Mouse (Mus musculus) intestine, embryonic 14.5 days (tissue): ENCODE measurements around the gene Tulp1. TPM values are rescaled to one million over a fixed set of nuclear protein-coding genes. Genes with fewer than 3 reads are reported as not detected.
"Not testable (repeated sequence)": the region's sequence is repeated elsewhere in the genome, so short reads cannot be mapped to it uniquely, and the experiment has no call there.

ENCODE experiments used
- ATAC-seq: fragments of 200-750 bp; cut with Nextera tagmentation; replicated peaks from 2 replicates; pipeline ENCODE4 v1.8.0; 2017; ENCODE audit warnings: low read depth, moderate number of reproducible peaks, moderate TSS enrichment, moderate library complexity; ENCODE audit not compliant: low FRiP score, low TSS enrichment
- DNase-seq: peaks from one replicate; pipeline ENCODE4 v3.0.0-alpha.2; 2018; ENCODE audit warnings: low spot score
- H3K27ac ChIP-seq: fragments of 300-500 bp; sonication (generic); 2 replicates; pipeline ENCODE4 v1.5.1; 2014; ENCODE audit warnings: low read depth, mild to moderate bottlenecking, control low read depth
- H3K27me3 ChIP-seq: fragments of 300-500 bp; sonication (generic); replicated peaks from 2 replicates; pipeline ENCODE4 v1.6.1; 2014; ENCODE audit warnings: low read length, control low read depth; ENCODE audit not compliant: control insufficient read depth, insufficient read depth
- H3K36me3 ChIP-seq: fragments of 300-500 bp; sonication (generic); 2 replicates; pipeline ENCODE4 v1.6.1; 2014; ENCODE audit warnings: low read length, control low read depth; ENCODE audit not compliant: control insufficient read depth, insufficient read depth
- H3K4me1 ChIP-seq: fragments of 300-500 bp; sonication (generic); replicated peaks from 2 replicates; pipeline ENCODE4 v1.6.1; 2014; ENCODE audit warnings: low read length, control low read depth, mixed read lengths; ENCODE audit not compliant: control insufficient read depth, insufficient read depth
- H3K4me2 ChIP-seq: fragments of 300-500 bp; sonication (generic); 2 replicates; pipeline ENCODE4 v1.6.1; 2014; ENCODE audit warnings: low read length
- H3K4me3 ChIP-seq: fragments of 300-500 bp; sonication (generic); 2 replicates; pipeline ENCODE4 v1.5.1; 2014; ENCODE audit warnings: low read depth, low read length, control low read depth, mixed read lengths
- H3K9ac ChIP-seq: fragments of 300-500 bp; sonication (generic); 2 replicates; pipeline ENCODE4 v1.6.1; 2014; ENCODE audit warnings: mild to moderate bottlenecking, low read length
- H3K9me3 ChIP-seq: fragments of 300-500 bp; sonication (generic); 2 replicates; pipeline ENCODE4 v1.6.1; 2016; ENCODE audit warnings: low read length, control low read depth; ENCODE audit not compliant: control insufficient read depth
- whole genome bisulfite sequencing: fragments of 180-500 bp; shearing (Covaris S2); extraction: QIAGEN DNeasy Blood & Tissue Kit; methylation state at CpG from one replicate; pipeline ENCODE4 v1.1.7; 2014; 5-methylcytosine and 5-hydroxymethylcytosine counted together
- polyA plus RNA-seq: library from polyadenylated mRNA; unstranded; fragments of >200 nt; fragmentation: Nextera tagmentation; extraction: Ambion mirVana; gene quantifications from 2 replicates; pipeline ENCODE4 v1.2.1, GENCODE M21; 2014

Gene Tulp1
- polyA plus RNA-seq = 3.7 and 4.0 TPM in 2 replicates

- Histone ChIP-seq H3K4me3 (peak within 1 kb of the TSS; percentile 22), H3K9me3 (no peaks in the 10 kb centered on the region), H3K27me3 (peaks cover 36% of the 10 kb centered on the region), H3K9ac (0 out of 2 replicates have a peak within 1 kb of the TSS, but pooled peaks have one; percentile 29), H3K27ac (no peak within 1 kb of the TSS), H3K36me3 (no peaks in the 10 kb centered on the region), H3K4me2 (peak within 1 kb of the TSS; percentile 44), H3K4me1 (peaks cover 15% of the 10 kb centered on the region; the same call in 1 of the 2 replicates)
- ATAC-seq (no peak), DNase-seq (no peak)
- WGBS = 35% methylated on average over 8 of the region's 8 CpGs
These were observed at the start of gene Tulp1 for GRCm38 (mm10) chr17:28365122-28365521. Tulp1 (minus strand) TSS chr17:28365222.

- ATAC-seq (no peak), DNase-seq (no peak)
- Histone ChIP-seq H3K4me3 (no peak overlapping the region), H3K4me2 (no peak overlapping the region), H3K27me3 (no peaks in the 10 kb centered on the region), H3K9ac (no peak overlapping the region), H3K9me3 (no peaks in the 10 kb centered on the region), H3K27ac (no peak overlapping the region), H3K4me1 (0 out of 2 replicates have a peak, but pooled peaks cover 5% of the 10 kb centered on the region), H3K36me3 (peaks cover 10% of the 10 kb centered on the region; the same call in 1 of the 2 replicates)
- WGBS = 83% methylated on average over 10 of the region's 10 CpGs
These were observed 46.4 kb upstream of the Tulp1 start for GRCm38 (mm10) chr17:28411381-28411960.

GRCm38 (mm10) chr17:28410731-28411130 lies 45.7 kb upstream of the Tulp1 start:
- no peak for DNase-seq
- ATAC-seq = no peak
- Histone ChIP-seq H3K4me1 (0 out of 2 replicates have a peak, but pooled peaks cover 5% of the 10 kb centered on the region), H3K27ac (no peak overlapping the region), H3K4me3 (no peak overlapping the region), H3K9me3 (no peaks in the 10 kb centered on the region), H3K4me2 (no peak overlapping the region), H3K36me3 (peaks cover 16% of the 10 kb centered on the region), H3K27me3 (no peaks in the 10 kb centered on the region), H3K9ac (no peak overlapping the region)
- 84% methylated on average over 4 of the region's 4 CpGs for WGBS

GRCm38 (mm10) chr17:28408251-28408918 lies 43.4 kb upstream of the Tulp1 start:
- Histone ChIP-seq H3K9ac (no peak overlapping the region), H3K36me3 (peaks cover 21% of the 10 kb centered on the region), H3K27me3 (no peaks in the 10 kb centered on the region), H3K9me3 (no peaks in the 10 kb centered on the region), H3K4me3 (no peak overlapping the region), H3K27ac (no peak overlapping the region), H3K4me2 (no peak overlapping the region), H3K4me1 (0 out of 2 replicates have a peak, but pooled peaks cover 5% of the 10 kb centered on the region)
- no peak for DNase-seq
- WGBS = 62% methylated on average over 5 of the region's 5 CpGs
- ATAC-seq = no peak

GRCm38 (mm10) chr17:28407418-28408250 lies 42.6 kb upstream of the Tulp1 start:
- H3K9me3 ChIP-seq = no peaks in the 10 kb centered on the region
- no peak overlapping the region for H3K9ac ChIP-seq
- 0 out of 2 replicates have a peak, but pooled peaks cover 5% of the 10 kb centered on the region for H3K4me1 ChIP-seq
- H3K4me2 ChIP-seq = no peak overlapping the region
- ATAC-seq (peak; percentile 68; the same call in 1 of the 2 replicates), DNase-seq (peak; percentile 79)
- WGBS = 33% methylated on average over 15 of the region's 15 CpGs
- H3K27ac ChIP-seq = no peak overlapping the region
- H3K4me3 ChIP-seq = no peak overlapping the region
- H3K36me3 ChIP-seq = peaks cover 21% of the 10 kb centered on the region
- no peaks in the 10 kb centered on the region for H3K27me3 ChIP-seq

GRCm38 (mm10) chr17:28406471-28406870 lies 41.4 kb upstream of the Tulp1 start:
- Histone ChIP-seq H3K27ac (no peak overlapping the region), H3K4me2 (no peak overlapping the region), H3K9me3 (no peaks in the 10 kb centered on the region), H3K4me1 (0 out of 2 replicates have a peak, but pooled peaks cover 5% of the 10 kb centered on the region), H3K27me3 (no peaks in the 10 kb centered on the region), H3K36me3 (peaks cover 26% of the 10 kb centered on the region), H3K4me3 (no peak overlapping the region), H3K9ac (no peak overlapping the region)
- DNase-seq = no peak
- no peak for ATAC-seq
- WGBS = 85% methylated on average over 7 of the region's 7 CpGs

- not testable (repeated sequence) for H3K27ac ChIP-seq, H3K9ac ChIP-seq, H3K4me2 ChIP-seq, H3K27me3 ChIP-seq, H3K9me3 ChIP-seq, H3K4me3 ChIP-seq, ATAC-seq, DNase-seq, H3K4me1 ChIP-seq
- peaks cover 29% of the 10 kb centered on the region for H3K36me3 ChIP-seq
- WGBS = 92% methylated on average over 2 of the region's 2 CpGs
These were observed 39.7 kb upstream of the Tulp1 start for GRCm38 (mm10) chr17:28404745-28405144.

- no peak overlapping the region for H3K4me2 ChIP-seq
- ATAC-seq (no peak), DNase-seq (no peak)
- H3K36me3 ChIP-seq = peaks cover 33% of the 10 kb centered on the region
- 0 out of 2 replicates have a peak, but pooled peaks cover 5% of the 10 kb centered on the region for H3K4me1 ChIP-seq
- H3K9ac ChIP-seq = no peak overlapping the region
- 97% methylated on average over 11 of the region's 11 CpGs for WGBS
- no peaks in the 10 kb centered on the region for H3K27me3 ChIP-seq
- no peak overlapping the region for H3K4me3 ChIP-seq
- H3K27ac ChIP-seq = no peak overlapping the region
- H3K9me3 ChIP-seq = no peaks in the 10 kb centered on the region
These were observed 39.3 kb upstream of the Tulp1 start for GRCm38 (mm10) chr17:28404301-28404700.
